Mouse (Mus musculus) central nervous system, embryonic 11.5 days (tissue): ENCODE measurements around the gene Tmem208. TPM values are rescaled to one million over a fixed set of nuclear protein-coding genes. Genes with fewer than 3 reads are reported as not detected.

Experiments used
- polyA plus RNA-seq: library from polyadenylated mRNA; depleted of rRNA; stranded (reverse); fragments of >200 nt; gene quantifications from 2 replicates; pipeline ENCODE4 v1.2.3, GENCODE M21; 2012; rRNA removed

Tmem208 gene
- polyA plus RNA-seq, result 51.1 and 89.1 TPM in 2 replicates

GRCm38 (mm10) chr8:105326141-105326672 lies at the start of gene Tmem208, which contains the start of gene Lrrc29:
Gene Tmem208, plus strand, starts transcription at chr8:105326354.
Gene Lrrc29, minus strand, starts transcription at chr8:105326278.

GRCm38 (mm10) chr8:105289805-105290460 lies 36.2 kb upstream of the Tmem208 start, which contains the start of gene 4931428F04Rik:
Gene 4931428F04Rik, minus strand, starts transcription at chr8:105289864.

GRCm38 (mm10) chr8:105295895-105296573 lies 30.1 kb upstream of the Tmem208 start, which contains the start of gene Exoc3l:
Gene Exoc3l, minus strand, starts transcription at chr8:105296101.

GRCm38 (mm10) chr8:105297511-105298192 lies 28.5 kb upstream of the Tmem208 start, which contains the start of gene E2f4:
Gene E2f4, plus strand, starts transcription at chr8:105297663.

GRCm38 (mm10) chr8:105305211-105306145 lies 20.7 kb upstream of the Tmem208 start, which contains the start of gene Elmo3:
Gene Elmo3, plus strand, starts transcription at chr8:105305601.

GRCm38 (mm10) chr8:105347428-105348221 lies 21.5 kb downstream of the Tmem208 start, which contains the start of gene Fhod1:
Gene Fhod1, minus strand, starts transcription at chr8:105347953.

GRCm38 (mm10) chr8:105348450-105349095 lies 22.4 kb downstream of the Tmem208 start, which contains the start of gene Slc9a5:
Gene Slc9a5, plus strand, starts transcription at chr8:105348843.

GRCm38 (mm10) chr8:105373032-105373431 lies 46.9 kb downstream of the Tmem208 start, which contains the start of gene Plekhg4:
Gene Plekhg4, plus strand, starts transcription at chr8:105373274.

Other genes with a start within 250 kb of the Tmem208 start
- gene Ces3b, start 242.6 kb upstream of the Tmem208 start, polyA plus RNA-seq, result not detected in 2 replicates
- gene Ces4a, start 194.6 kb upstream of the Tmem208 start, polyA plus RNA-seq, result not detected in 2 replicates
- gene Cbfb, start 155.7 kb upstream of the Tmem208 start, polyA plus RNA-seq, result 33.6 and 64.2 TPM in 2 replicates
- gene D230025D16Rik, start 101.2 kb upstream of the Tmem208 start, polyA plus RNA-seq, result 19.5 and 27.4 TPM in 2 replicates
- gene B3gnt9, start 71.2 kb upstream of the Tmem208 start, polyA plus RNA-seq, result 5.5 and 7.9 TPM in 2 replicates
- gene Tradd, start 61.7 kb upstream of the Tmem208 start, polyA plus RNA-seq, result 7.0 and 9.8 TPM in 2 replicates
- gene Fbxl8, start 61.7 kb upstream of the Tmem208 start, polyA plus RNA-seq, result 0.94 and 1.1 TPM in 2 replicates
- 0.14 and 0.31 TPM in 2 replicates for gene Hsf4, start 56.6 kb upstream of the Tmem208 start, polyA plus RNA-seq
- gene Nol3, start 50.2 kb upstream of the Tmem208 start, polyA plus RNA-seq, result 1.3 and 1.8 TPM in 2 replicates
- gene 4931428F04Rik, start 36.5 kb upstream of the Tmem208 start, polyA plus RNA-seq, result 49.0 and 56.8 TPM in 2 replicates
- 11.9 and 13.4 TPM in 2 replicates for gene Exoc3l, start 30.3 kb upstream of the Tmem208 start, polyA plus RNA-seq
- 125 and 133 TPM in 2 replicates for gene E2f4, start 28.7 kb upstream of the Tmem208 start, polyA plus RNA-seq
- 2.1 and 3.4 TPM in 2 replicates for gene Elmo3, start 20.8 kb upstream of the Tmem208 start, polyA plus RNA-seq
- gene Lrrc29, start 76 bp upstream of the Tmem208 start, polyA plus RNA-seq, result 1.9 and 3.0 TPM in 2 replicates
- gene Fhod1, start 21.6 kb downstream of the Tmem208 start, polyA plus RNA-seq, result 18.4 and 21.0 TPM in 2 replicates
- gene Slc9a5, start 22.5 kb downstream of the Tmem208 start, polyA plus RNA-seq, result 28.6 and 31.2 TPM in 2 replicates
- 3.6 and 3.9 TPM in 2 replicates for gene Plekhg4, start 46.9 kb downstream of the Tmem208 start, polyA plus RNA-seq
- gene Kctd19, start 87.1 kb downstream of the Tmem208 start, polyA plus RNA-seq, result not detected in 2 replicates
- 2.1 and 4.3 TPM in 2 replicates for gene Lrrc36, start 87.2 kb downstream of the Tmem208 start, polyA plus RNA-seq
- gene Tppp3, start 145.2 kb downstream of the Tmem208 start, polyA plus RNA-seq, result 60.2 and 72.4 TPM in 2 replicates
- gene Zdhhc1, start 170.5 kb downstream of the Tmem208 start, polyA plus RNA-seq, result 34.5 and 38.7 TPM in 2 replicates
- 19.6 and 32.8 TPM in 2 replicates for gene Hsd11b2, start 192.4 kb downstream of the Tmem208 start, polyA plus RNA-seq
- 81.3 and 99.4 TPM in 2 replicates for gene Atp6v0d1, start 239.7 kb downstream of the Tmem208 start, polyA plus RNA-seq